Mouse (Mus musculus) forebrain, embryonic 10.5 days (tissue): ENCODE measurements around the gene Ipo5. TPM values are rescaled to one million over a fixed set of nuclear protein-coding genes. Genes with fewer than 3 reads are reported as not detected.
A peak's percentile ranks its signal among the peaks of the same experiment; 100 is the strongest.

Source experiments
- DNase-seq: peaks from one replicate; pipeline ENCODE4 v3.0.0-alpha.2; 2017; ENCODE audit warnings: low spot score; ENCODE audit errors: extremely low spot score
- H3K27ac ChIP-seq: fragments of 300-500 bp; sonication (generic); 2 replicates; pipeline ENCODE4 v1.5.1; 2016; ENCODE audit warnings: mild to moderate bottlenecking
- H3K27me3 ChIP-seq: fragments of 300-500 bp; sonication (generic); 2 replicates; pipeline ENCODE4 v1.6.1; 2016; ENCODE audit warnings: mild to moderate bottlenecking; ENCODE audit not compliant: poor library complexity, severe bottlenecking
- H3K36me3 ChIP-seq: fragments of 300-500 bp; sonication (generic); replicated peaks from 2 replicates; pipeline ENCODE4 v1.6.1; 2016; ENCODE audit warnings: mild to moderate bottlenecking, moderate library complexity
- H3K4me1 ChIP-seq: fragments of 300-500 bp; sonication (generic); 2 replicates; pipeline ENCODE4 v1.6.1; 2016
- H3K4me3 ChIP-seq: fragments of 300-500 bp; sonication (generic); 2 replicates; pipeline ENCODE4 v1.5.1; 2016; ENCODE audit warnings: mild to moderate bottlenecking, moderate library complexity
- H3K9me3 ChIP-seq: fragments of 300-500 bp; sonication (generic); 2 replicates; pipeline ENCODE4 v1.6.1; 2016; ENCODE audit warnings: mild to moderate bottlenecking, moderate library complexity
- WGBS: fragments of 180-500 bp; shearing (Covaris S2); methylation state at CpG from one replicate; pipeline ENCODE4 v1.1.7; 2016; 5-methylcytosine and 5-hydroxymethylcytosine counted together
- polyA plus RNA-seq: library from polyadenylated mRNA; unstranded; fragments of >200 nt; fragmentation: Nextera tagmentation; extraction: Ambion mirVana; gene quantifications from 2 replicates; pipeline ENCODE4 v1.2.1, GENCODE M21; 2016

Ipo5 gene
- polyA plus RNA-seq: 187 and 188 TPM in 2 replicates

GRCm38 (mm10) chr14:120910733-120911324 lies at the start of gene Ipo5:
Gene Ipo5, plus strand, starts transcription at chr14:120911224.
- H3K27ac ChIP-seq: peak within 1 kb of the TSS; percentile 94
- WGBS: under 1% methylated on average over 82 of the region's 83 CpGs
- H3K36me3 ChIP-seq: peaks cover 21% of the 10 kb centered on the region
- no peaks in the 10 kb centered on the region for H3K27me3 ChIP-seq
- H3K4me1 ChIP-seq: peaks cover 40% of the 10 kb centered on the region
- peak; percentile 97 for DNase-seq
- peak within 1 kb of the TSS; percentile 86 for H3K4me3 ChIP-seq
- H3K9me3 ChIP-seq: no peaks in the 10 kb centered on the region

DNA sequence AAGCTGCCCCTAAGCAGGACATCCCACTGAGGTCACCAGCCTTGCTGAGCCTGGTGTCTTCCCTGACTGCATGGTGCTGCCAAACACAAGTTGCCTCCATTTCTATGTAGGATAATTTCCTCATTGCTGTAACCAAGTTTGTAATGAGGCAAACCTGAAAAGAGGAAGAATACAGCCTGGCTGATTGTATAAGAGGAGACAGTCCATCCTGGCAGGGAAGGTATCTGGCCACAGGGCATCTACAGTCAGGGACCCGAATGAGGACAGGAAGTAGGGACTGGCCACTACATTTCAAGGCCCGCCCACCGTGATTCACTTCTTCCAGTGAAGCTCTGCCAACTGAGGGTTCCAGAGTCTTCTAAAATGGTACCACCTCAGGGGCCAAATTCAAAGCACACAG lies 47.8 kb upstream of the Ipo5 start:
- no peaks in the 10 kb centered on the region for H3K27me3 ChIP-seq
- H3K36me3 ChIP-seq: no peaks in the 10 kb centered on the region
- no peak overlapping the region for H3K4me3 ChIP-seq
- 95% methylated on average over 3 of the region's 3 CpGs for WGBS
- H3K27ac ChIP-seq: no peak overlapping the region
- H3K4me1 ChIP-seq: no peaks in the 10 kb centered on the region
- no peak for DNase-seq
- H3K9me3 ChIP-seq: peaks cover 26% of the 10 kb centered on the region

DNA sequence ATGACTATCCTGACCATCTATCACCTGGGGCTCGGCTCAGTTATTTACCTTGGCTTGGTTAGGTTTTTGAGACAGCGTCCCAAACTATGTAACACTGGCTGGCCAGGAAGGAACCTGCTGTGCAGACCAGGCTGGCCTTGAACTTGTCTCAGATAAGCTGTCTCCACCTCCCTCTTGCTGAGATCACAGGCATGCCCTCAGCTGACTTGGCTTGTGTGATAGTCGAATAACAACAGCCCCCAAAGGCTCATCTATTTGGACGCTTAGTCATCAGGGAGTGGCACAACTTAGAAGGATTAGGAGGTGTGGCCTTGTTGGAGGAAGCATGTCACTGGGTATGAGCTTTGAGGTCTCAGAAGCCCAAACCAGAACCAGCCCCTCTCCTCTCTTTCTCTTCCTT lies 46.1 kb upstream of the Ipo5 start:
- no peak for DNase-seq
- Histone ChIP-seq H3K27me3 (no peaks in the 10 kb centered on the region), H3K4me1 (no peaks in the 10 kb centered on the region), H3K27ac (no peak overlapping the region), H3K9me3 (peaks cover 12% of the 10 kb centered on the region; the same call in 1 of the 2 replicates), H3K36me3 (no peaks in the 10 kb centered on the region), H3K4me3 (no peak overlapping the region)
- 87% methylated on average over 4 of the region's 4 CpGs for WGBS

- no peaks in the 10 kb centered on the region for H3K36me3 ChIP-seq
- 95% methylated on average over 8 of the region's 8 CpGs for WGBS
- no peak for DNase-seq
- peaks cover 7% of the 10 kb centered on the region for H3K4me1 ChIP-seq
- no peak overlapping the region for H3K27ac ChIP-seq
- peaks cover 15% of the 10 kb centered on the region; the same call in 1 of the 2 replicates for H3K9me3 ChIP-seq
- H3K27me3 ChIP-seq: no peaks in the 10 kb centered on the region
- no peak overlapping the region for H3K4me3 ChIP-seq
Measured at GRCm38 (mm10) chr14:120866573-120866972, 44.5 kb upstream of the Ipo5 start.

GRCm38 (mm10) chr14:120867121-120867520 lies 43.9 kb upstream of the Ipo5 start:
- 96% methylated on average over 5 of the region's 5 CpGs for WGBS
- Histone ChIP-seq H3K4me3 (no peak overlapping the region), H3K27ac (no peak overlapping the region), H3K4me1 (peaks cover 7% of the 10 kb centered on the region), H3K36me3 (no peaks in the 10 kb centered on the region), H3K9me3 (peaks cover 15% of the 10 kb centered on the region; the same call in 1 of the 2 replicates), H3K27me3 (no peaks in the 10 kb centered on the region)
- no peak for DNase-seq

DNA sequence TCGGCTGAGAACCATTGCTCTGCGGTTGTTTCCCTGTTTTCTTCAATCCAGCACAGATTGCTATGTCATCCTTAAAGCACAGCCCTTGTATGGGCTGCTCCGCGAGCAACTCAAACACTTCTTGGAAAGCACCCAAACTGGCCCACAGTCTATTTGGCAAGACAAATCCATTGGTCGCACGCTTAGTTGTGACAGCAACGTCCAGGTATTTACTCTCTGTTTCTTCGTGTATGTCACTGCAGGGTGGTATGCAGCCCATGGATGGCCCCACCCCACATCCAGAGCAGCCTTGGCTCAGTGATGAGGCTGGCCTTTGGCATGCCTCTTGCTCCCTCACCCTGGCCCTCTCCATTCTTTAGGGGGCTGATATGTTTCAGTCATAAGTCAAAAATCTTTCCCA lies 42.5 kb upstream of the Ipo5 start:
- peaks cover 7% of the 10 kb centered on the region for H3K4me1 ChIP-seq
- 84% methylated on average over 8 of the region's 8 CpGs for whole genome bisulfite sequencing
- no peak overlapping the region for H3K4me3 ChIP-seq
- H3K9me3 ChIP-seq: peaks cover 8% of the 10 kb centered on the region; the same call in 1 of the 2 replicates
- H3K36me3 ChIP-seq: no peaks in the 10 kb centered on the region
- H3K27ac ChIP-seq: no peak overlapping the region
- DNase-seq: no peak
- H3K27me3 ChIP-seq: no peaks in the 10 kb centered on the region

GRCm38 (mm10) chr14:120870736-120871135 lies 40.3 kb upstream of the Ipo5 start:
- no peak for DNase-seq
- Histone ChIP-seq H3K9me3 (peaks cover 8% of the 10 kb centered on the region; the same call in 1 of the 2 replicates), H3K36me3 (no peaks in the 10 kb centered on the region), H3K27me3 (no peaks in the 10 kb centered on the region), H3K4me3 (no peak overlapping the region), H3K27ac (no peak overlapping the region), H3K4me1 (peaks cover 7% of the 10 kb centered on the region)
- 72% methylated on average over 5 of the region's 5 CpGs for WGBS

DNA sequence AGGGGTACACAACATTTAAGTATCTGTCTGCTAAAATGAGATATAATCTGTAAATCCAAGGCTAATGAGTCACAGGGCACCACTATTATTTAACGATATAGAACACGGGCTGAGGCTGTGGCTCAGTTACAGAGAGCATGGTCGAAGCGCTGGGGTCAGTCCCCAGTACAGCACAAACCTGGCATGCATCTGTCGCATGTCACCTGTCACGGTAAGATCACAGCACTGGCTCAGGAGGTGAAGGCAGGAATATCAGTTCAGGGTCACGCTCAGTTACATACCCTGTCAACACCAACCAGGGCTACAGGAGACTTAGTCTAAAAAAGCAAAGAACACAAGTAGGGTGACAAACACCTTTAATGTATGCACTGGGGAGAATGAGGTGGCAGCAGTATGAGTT lies 36.6 kb upstream of the Ipo5 start:
- H3K4me1 ChIP-seq: peaks cover 17% of the 10 kb centered on the region
- no peaks in the 10 kb centered on the region for H3K27me3 ChIP-seq
- no peak overlapping the region for H3K27ac ChIP-seq
- 97% methylated on average over 7 of the region's 7 CpGs for WGBS
- no peak for DNase-seq
- no peak overlapping the region for H3K4me3 ChIP-seq
- no peaks in the 10 kb centered on the region for H3K36me3 ChIP-seq
- peaks cover 4% of the 10 kb centered on the region; the same call in 1 of the 2 replicates for H3K9me3 ChIP-seq

DNA sequence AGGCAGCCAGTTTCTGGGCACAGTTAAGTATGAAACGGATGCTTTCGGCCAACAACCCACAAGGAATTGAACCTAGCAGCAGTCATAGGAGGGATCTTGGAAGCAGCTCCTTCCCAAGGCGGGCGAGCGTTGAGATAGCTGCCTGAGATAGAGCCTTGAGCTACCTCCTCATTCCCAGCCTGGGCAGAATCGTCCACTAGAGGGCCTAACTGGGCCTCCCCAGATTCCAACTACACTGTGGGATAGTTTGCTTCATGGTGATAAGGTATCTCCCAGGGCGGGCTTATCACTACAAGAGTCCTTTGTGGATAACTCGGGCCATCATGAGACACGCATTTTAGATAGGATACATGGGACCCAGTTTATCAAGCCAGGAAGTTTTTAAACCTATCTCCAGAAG lies 35.9 kb upstream of the Ipo5 start:
- Histone ChIP-seq H3K36me3 (no peaks in the 10 kb centered on the region), H3K4me3 (no peak overlapping the region), H3K27me3 (no peaks in the 10 kb centered on the region), H3K27ac (no peak overlapping the region), H3K4me1 (peaks cover 22% of the 10 kb centered on the region), H3K9me3 (peaks cover 2% of the 10 kb centered on the region; the same call in 1 of the 2 replicates)
- DNase-seq: no peak
- whole genome bisulfite sequencing: 76% methylated on average over 9 of the region's 9 CpGs

- Histone ChIP-seq H3K27me3 (no peaks in the 10 kb centered on the region), H3K4me3 (no peak overlapping the region), H3K9me3 (no peaks in the 10 kb centered on the region; the same call in 1 of the 2 replicates), H3K4me1 (peaks cover 21% of the 10 kb centered on the region), H3K27ac (no peak overlapping the region), H3K36me3 (no peaks in the 10 kb centered on the region)
- DNase-seq: no peak
- 87% methylated on average over 16 of the region's 16 CpGs for WGBS
Measured at GRCm38 (mm10) chr14:120875811-120876388, 35.1 kb upstream of the Ipo5 start.

GRCm38 (mm10) chr14:120877147-120877546 lies 33.9 kb upstream of the Ipo5 start:
- WGBS: 85% methylated on average over 10 of the region's 10 CpGs
- DNase-seq: no peak
- no peaks in the 10 kb centered on the region; the same call in 1 of the 2 replicates for H3K9me3 ChIP-seq
- no peaks in the 10 kb centered on the region for H3K27me3 ChIP-seq
- no peaks in the 10 kb centered on the region for H3K36me3 ChIP-seq
- H3K4me1 ChIP-seq: peaks cover 22% of the 10 kb centered on the region
- no peak overlapping the region for H3K27ac ChIP-seq
- no peak overlapping the region for H3K4me3 ChIP-seq

GRCm38 (mm10) chr14:120879026-120879425 lies 32.0 kb upstream of the Ipo5 start:
- Histone ChIP-seq H3K36me3 (no peaks in the 10 kb centered on the region), H3K4me3 (no peak overlapping the region), H3K27ac (peak overlapping the region; percentile 79), H3K9me3 (no peaks in the 10 kb centered on the region), H3K27me3 (no peaks in the 10 kb centered on the region), H3K4me1 (peaks cover 22% of the 10 kb centered on the region)
- WGBS: 90% methylated on average over 2 of the region's 2 CpGs
- DNase-seq: no peak

- Histone ChIP-seq H3K4me1 (peaks cover 25% of the 10 kb centered on the region), H3K36me3 (no peaks in the 10 kb centered on the region), H3K27me3 (no peaks in the 10 kb centered on the region), H3K27ac (no peak overlapping the region), H3K9me3 (no peaks in the 10 kb centered on the region), H3K4me3 (no peak overlapping the region)
- WGBS: 50% methylated on average over 5 of the region's 5 CpGs
- DNase-seq: no peak
Measured at GRCm38 (mm10) chr14:120880601-120881000, 30.4 kb upstream of the Ipo5 start.
